Mouse (Mus musculus) stomach, embryonic 14.5 days (tissue): ENCODE data around the gene Mef2d. TPM values are rescaled to one million over a fixed set of nuclear protein-coding genes. Genes with fewer than 3 reads are reported as not detected.

Experiments used
- ATAC-seq: fragments of 200-750 bp; cut with Nextera tagmentation; 2 replicates; pipeline ENCODE4 v1.8.0; 2017; ENCODE audit warnings: low read depth, moderate TSS enrichment; ENCODE audit not compliant: insufficient number of reproducible peaks, insufficient read depth, low FRiP score
- H3K27ac ChIP-seq: fragments of 300-500 bp; sonication (generic); 2 replicates; pipeline ENCODE4 v1.5.1; 2014; ENCODE audit warnings: mild to moderate bottlenecking, low read length, moderate library complexity, mixed read lengths
- H3K27me3 ChIP-seq: fragments of 300-500 bp; sonication (generic); 2 replicates; pipeline ENCODE4 v1.6.1; 2014; ENCODE audit warnings: low read length, control low read depth, mixed read lengths; ENCODE audit not compliant: control insufficient read depth, insufficient read depth
- H3K36me3 ChIP-seq: fragments of 300-500 bp; sonication (generic); 2 replicates; pipeline ENCODE4 v1.6.1; 2014; ENCODE audit warnings: mild to moderate bottlenecking, control low read depth, low read length, moderate library complexity, mixed read lengths; ENCODE audit not compliant: control insufficient read depth, insufficient read depth
- H3K4me1 ChIP-seq: fragments of 300-500 bp; sonication (generic); 2 replicates; pipeline ENCODE4 v1.6.1; 2014; ENCODE audit warnings: low read length, control low read depth, mixed read lengths; ENCODE audit not compliant: control insufficient read depth, insufficient read depth
- H3K4me2 ChIP-seq: fragments of 300-500 bp; sonication (generic); replicated peaks from 2 replicates; pipeline ENCODE4 v1.6.1; 2014; ENCODE audit warnings: low read depth, low read length, control low read depth
- H3K4me3 ChIP-seq: fragments of 300-500 bp; sonication (generic); 2 replicates; pipeline ENCODE4 v1.5.1; 2014; ENCODE audit warnings: low read depth, low read length, control low read depth
- H3K9ac ChIP-seq: fragments of 300-500 bp; sonication (generic); replicated peaks from 2 replicates; pipeline ENCODE4 v1.6.1; 2014; ENCODE audit warnings: low read depth, mild to moderate bottlenecking, control low read depth, low read length, moderate library complexity, mixed read lengths
- H3K9me3 ChIP-seq: fragments of 300-500 bp; sonication (generic); 2 replicates; pipeline ENCODE4 v1.6.1; 2016; ENCODE audit warnings: low read depth, low read length, control low read depth; ENCODE audit not compliant: control insufficient read depth
- WGBS: fragments of 180-500 bp; shearing (Covaris S2); extraction: QIAGEN DNeasy Blood & Tissue Kit; methylation state at CpG from one replicate; pipeline ENCODE4 v1.1.7; 2014; 5-methylcytosine and 5-hydroxymethylcytosine counted together
- polyA plus RNA-seq: library from polyadenylated mRNA; unstranded; fragments of >200 nt; fragmentation: Nextera tagmentation; extraction: Ambion mirVana; gene quantifications from 2 replicates; pipeline ENCODE4 v1.2.1, GENCODE M21; 2014

Gene Mef2d
- polyA plus RNA-seq, 1 experiment from 2014 or later: 19.5 TPM

- H3K4me2 ChIP-seq: no peak overlapping the region
- no peak overlapping the region for H3K27ac ChIP-seq
- H3K4me1 ChIP-seq: no peaks in the 10 kb centered on the region
- no peak for ATAC-seq
- H3K9me3 ChIP-seq: no peaks in the 10 kb centered on the region
- no peak overlapping the region for H3K4me3 ChIP-seq
- H3K9ac ChIP-seq: no peak overlapping the region
- no peaks in the 10 kb centered on the region for H3K27me3 ChIP-seq
- WGBS: 93% methylated on average over 12 of the region's 12 CpGs
- peaks cover 51% of the 10 kb centered on the region for H3K36me3 ChIP-seq
Observed at GRCm38 (mm10) chr3:88114396-88114795, 27.8 kb upstream of the Mef2d start.

- 82% methylated on average over 19 of the region's 19 CpGs for WGBS
- Histone ChIP-seq H3K9ac (no peak overlapping the region), H3K27me3 (no peaks in the 10 kb centered on the region), H3K36me3 (peaks cover 35% of the 10 kb centered on the region), H3K9me3 (no peaks in the 10 kb centered on the region), H3K27ac (no peak overlapping the region), H3K4me2 (no peak overlapping the region), H3K4me3 (no peak overlapping the region), H3K4me1 (no peaks in the 10 kb centered on the region)
- no peak for ATAC-seq
Observed at GRCm38 (mm10) chr3:88120117-88120651, 22.0 kb upstream of the Mef2d start.

GRCm38 (mm10) chr3:88121164-88122131, 20.7 kb upstream of the Mef2d start:
- no peak for ATAC-seq
- Histone ChIP-seq H3K36me3 (peaks cover 28% of the 10 kb centered on the region), H3K9me3 (no peaks in the 10 kb centered on the region), H3K4me3 (no peak overlapping the region), H3K27ac (no peak overlapping the region), H3K4me1 (no peaks in the 10 kb centered on the region), H3K27me3 (no peaks in the 10 kb centered on the region), H3K4me2 (no peak overlapping the region), H3K9ac (no peak overlapping the region)
- 67% methylated on average over 14 of the region's 14 CpGs for WGBS

GRCm38 (mm10) chr3:88125195-88125594, 17.0 kb upstream of the Mef2d start:
- Histone ChIP-seq H3K4me3 (no peak overlapping the region), H3K27me3 (no peaks in the 10 kb centered on the region), H3K9ac (no peak overlapping the region), H3K4me1 (no peaks in the 10 kb centered on the region), H3K27ac (no peak overlapping the region), H3K36me3 (peaks cover 6% of the 10 kb centered on the region; the same call in 1 of the 2 replicates), H3K4me2 (no peak overlapping the region), H3K9me3 (no peaks in the 10 kb centered on the region)
- whole genome bisulfite sequencing: 58% methylated on average over 4 of the region's 4 CpGs
- ATAC-seq: no peak

GRCm38 (mm10) chr3:88126181-88126580, 16.0 kb upstream of the Mef2d start:
- no peaks in the 10 kb centered on the region for H3K36me3 ChIP-seq
- 70% methylated on average over 7 of the region's 7 CpGs for WGBS
- no peaks in the 10 kb centered on the region for H3K27me3 ChIP-seq
- H3K4me1 ChIP-seq: no peaks in the 10 kb centered on the region
- no peaks in the 10 kb centered on the region for H3K9me3 ChIP-seq
- H3K4me2 ChIP-seq: no peak overlapping the region
- H3K4me3 ChIP-seq: no peak overlapping the region
- no peak overlapping the region for H3K9ac ChIP-seq
- H3K27ac ChIP-seq: no peak overlapping the region
- no peak for ATAC-seq

- Histone ChIP-seq H3K4me3 (no peak overlapping the region), H3K27ac (no peak overlapping the region), H3K4me2 (no peak overlapping the region), H3K9ac (no peak overlapping the region), H3K4me1 (no peaks in the 10 kb centered on the region), H3K9me3 (no peaks in the 10 kb centered on the region), H3K36me3 (no peaks in the 10 kb centered on the region), H3K27me3 (no peaks in the 10 kb centered on the region)
- WGBS: 57% methylated on average over 3 of the region's 3 CpGs
- no peak for ATAC-seq
Observed at GRCm38 (mm10) chr3:88127636-88128035, 14.5 kb upstream of the Mef2d start.

GRCm38 (mm10) chr3:88128056-88128455, 14.1 kb upstream of the Mef2d start:
- 55% methylated on average over 5 of the region's 5 CpGs for WGBS
- no peak for ATAC-seq

GRCm38 (mm10) chr3:88129006-88129405, 13.2 kb upstream of the Mef2d start:
- 54% methylated on average over 4 of the region's 4 CpGs for WGBS
- Histone ChIP-seq H3K9me3 (no peaks in the 10 kb centered on the region), H3K36me3 (no peaks in the 10 kb centered on the region), H3K27me3 (no peaks in the 10 kb centered on the region), H3K4me1 (peaks cover 3% of the 10 kb centered on the region; the same call in 1 of the 2 replicates), H3K4me3 (no peak overlapping the region), H3K27ac (no peak overlapping the region), H3K4me2 (no peak overlapping the region), H3K9ac (no peak overlapping the region)
- no peak for ATAC-seq

More at GRCm38 (mm10) chr3:88128056-88128455, 14.1 kb upstream of the Mef2d start:
- no peak overlapping the region for H3K4me2 ChIP-seq
- H3K27me3 ChIP-seq: no peaks in the 10 kb centered on the region
- no peak overlapping the region for H3K4me3 ChIP-seq
- no peak overlapping the region for H3K27ac ChIP-seq
- no peaks in the 10 kb centered on the region for H3K4me1 ChIP-seq
- no peaks in the 10 kb centered on the region for H3K9me3 ChIP-seq
- H3K9ac ChIP-seq: no peak overlapping the region
- no peaks in the 10 kb centered on the region for H3K36me3 ChIP-seq
